17 mouse cellular contexts compared by ENCODE assay signal in the genomic region with DNA sequence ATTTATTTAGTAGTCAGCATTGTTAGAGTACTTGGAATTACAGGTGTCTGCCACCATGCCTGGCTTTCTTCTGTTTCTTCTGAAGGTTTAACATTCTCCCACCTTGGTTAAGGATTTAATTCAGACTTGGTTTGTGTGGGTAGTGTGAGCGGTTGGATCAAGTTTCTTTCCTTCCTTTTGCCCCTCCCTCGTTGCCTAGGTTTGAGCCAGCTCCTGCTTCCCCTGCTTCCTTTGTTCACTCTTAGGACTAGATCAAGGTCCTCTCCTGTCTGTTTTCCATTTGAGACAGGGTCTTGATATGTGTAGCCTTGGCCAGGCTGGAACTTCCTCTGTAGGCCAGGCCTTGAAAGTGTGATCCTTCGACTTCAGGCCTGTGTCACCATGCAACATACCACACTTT.
"Had no signal": no experiment of that assay in that cellular context is flagged by ENCODE, and none has a peak within 500 bp of the region (broad histone marks: within the 10 kb centered on the region; RNA-seq: fewer than 3 reads in every experiment).

No protein-coding gene starts in this region.

- H3K36me3 ChIP-seq: liver, embryonic 15.5 days; midbrain, embryonic 10.5 days; midbrain, embryonic 13.5 days had no signal

- H3K9me3 ChIP-seq: limb, embryonic 15.5 days; liver, embryonic 12.5 days; liver, embryonic 15.5 days; lung, embryonic 15.5 days; megakaryocyte, embryonic 14.5 days; midbrain, embryonic 13.5 days had no signal

- H3K4me1 ChIP-seq: limb, embryonic 12.5 days; limb, embryonic 15.5 days; lung, embryonic 15.5 days; midbrain, embryonic 13.5 days had no signal

- H3K4me2 ChIP-seq: limb, embryonic 12.5 days; limb, embryonic 15.5 days; liver, embryonic 12.5 days; liver, embryonic 15.5 days; lung, embryonic 15.5 days; midbrain, embryonic 13.5 days had no signal

- H3K4me3 ChIP-seq: layer of hippocampus, adult 2 months; limb, embryonic 12.5 days; limb, embryonic 15.5 days; liver, embryonic 12.5 days; liver, embryonic 15.5 days; lung, embryonic 15.5 days; megakaryocyte, embryonic 14.5 days; midbrain, embryonic 10.5 days; midbrain, embryonic 13.5 days had no signal

- H3K9ac ChIP-seq: limb, embryonic 12.5 days; limb, embryonic 15.5 days; liver, embryonic 12.5 days; liver, embryonic 15.5 days; lung, embryonic 15.5 days; midbrain, embryonic 13.5 days had no signal

- H3K27ac ChIP-seq: layer of hippocampus, adult 2 months; limb, embryonic 12.5 days; limb, embryonic 15.5 days; liver, embryonic 12.5 days; liver, embryonic 15.5 days; lung, embryonic 15.5 days; midbrain, embryonic 10.5 days; midbrain, embryonic 13.5 days had no signal

- ATAC-seq: inflammation-experienced regulatory T-cells, adult 6 months; intestine, postnatal 0 days; liver, embryonic 12.5 days; midbrain, embryonic 13.5 days had no signal

- DNase-seq: kidney, adult 2 months; layer of hippocampus, adult 9-11 months; lung, adult 18-20 months; lung, postnatal 10 days; lung, postnatal 36 days; thymus, postnatal 25 days had no signal

- H3K27me3 ChIP-seq: limb, embryonic 12.5 days; limb, embryonic 15.5 days; liver, embryonic 12.5 days; liver, embryonic 15.5 days; lung, embryonic 15.5 days; midbrain, embryonic 13.5 days had no signal
